Mouse (Mus musculus) neural tube, embryonic 13.5 days (tissue): ENCODE results near the gene Gstm4. TPM values are rescaled to one million over a fixed set of nuclear protein-coding genes. Genes with fewer than 3 reads are reported as not detected.

Experiments used
- ATAC-seq: fragments of 200-750 bp; cut with Nextera tagmentation; 2 replicates; pipeline ENCODE4 v1.8.0; 2017; ENCODE audit warnings: low read depth, mild to moderate bottlenecking, moderate TSS enrichment, moderate library complexity
- H3K27ac ChIP-seq: fragments of 300-500 bp; sonication (generic); replicated peaks from 2 replicates; pipeline ENCODE4 v1.5.1; 2015; ENCODE audit warnings: moderate library complexity, mild to moderate bottlenecking, inconsistent platforms
- H3K27me3 ChIP-seq: fragments of 300-500 bp; sonication (generic); 2 replicates; pipeline ENCODE4 v1.6.1; 2015; ENCODE audit warnings: mild to moderate bottlenecking, inconsistent platforms
- H3K36me3 ChIP-seq: fragments of 300-500 bp; sonication (generic); 2 replicates; pipeline ENCODE4 v1.6.1; 2015; ENCODE audit warnings: mild to moderate bottlenecking, inconsistent platforms
- H3K4me1 ChIP-seq: fragments of 300-500 bp; sonication (generic); replicated peaks from 2 replicates; pipeline ENCODE4 v1.6.1; 2015; ENCODE audit warnings: inconsistent platforms
- H3K4me2 ChIP-seq: fragments of 300-500 bp; sonication (generic); 2 replicates; pipeline ENCODE4 v1.6.1; 2015; ENCODE audit warnings: inconsistent platforms, mild to moderate bottlenecking, moderate library complexity
- H3K4me3 ChIP-seq: fragments of 300-500 bp; sonication (generic); 2 replicates; pipeline ENCODE4 v1.5.1; 2015; ENCODE audit warnings: mild to moderate bottlenecking, inconsistent platforms
- H3K9ac ChIP-seq: fragments of 300-500 bp; sonication (generic); 2 replicates; pipeline ENCODE4 v1.6.1; 2015; ENCODE audit warnings: moderate library complexity, mild to moderate bottlenecking, inconsistent platforms
- H3K9me3 ChIP-seq: fragments of 300-500 bp; sonication (generic); 2 replicates; pipeline ENCODE4 v1.6.1; 2016; ENCODE audit warnings: inconsistent platforms
- WGBS: fragments of 180-500 bp; shearing (Covaris S2); methylation state at CpG from one replicate; pipeline ENCODE4 v1.1.7; 2015; 5-methylcytosine and 5-hydroxymethylcytosine counted together
- polyA plus RNA-seq: library from polyadenylated mRNA; unstranded; fragments of >200 nt; fragmentation: Nextera tagmentation; extraction: Ambion mirVana; gene quantifications from 2 replicates; pipeline ENCODE4 v1.2.1, GENCODE M21; 2015

The Gstm4 gene
- polyA plus RNA-seq, result 13.9 and 15.5 TPM in 2 replicates

- peak; percentile 89 for ATAC-seq
- Histone ChIP-seq H3K9me3 (no peaks in the 10 kb centered on the region), H3K4me1 (peaks cover 12% of the 10 kb centered on the region), H3K27me3 (0 out of 2 replicates have a peak, but pooled peaks cover 4% of the 10 kb centered on the region), H3K27ac (peak within 1 kb of the TSS; percentile 23; the same call in 1 of the 2 replicates), H3K4me2 (peak within 1 kb of the TSS; percentile 88), H3K36me3 (no peaks in the 10 kb centered on the region), H3K9ac (peak within 1 kb of the TSS; percentile 73), H3K4me3 (peak within 1 kb of the TSS; percentile 56)
- 9% methylated on average over 29 of the region's 29 CpGs for WGBS
These were observed at the start of gene Gstm4 for GRCm38 (mm10) chr3:108044394-108045140. Gene Gstm4 (minus strand): TSS chr3:108044894.

- H3K9ac ChIP-seq, result no peak overlapping the region
- ATAC-seq, result no peak
- H3K4me1 ChIP-seq, result peaks cover 3% of the 10 kb centered on the region; the same call in 1 of the 2 replicates
- H3K27ac ChIP-seq, result no peak overlapping the region
- no peak overlapping the region for H3K4me3 ChIP-seq
- H3K9me3 ChIP-seq, result no peaks in the 10 kb centered on the region
- no peaks in the 10 kb centered on the region for H3K27me3 ChIP-seq
- no peaks in the 10 kb centered on the region for H3K36me3 ChIP-seq
- WGBS, result 90% methylated on average over 1 of the region's 1 CpGs
- no peak overlapping the region for H3K4me2 ChIP-seq
These were observed 49.5 kb upstream of the Gstm4 start for GRCm38 (mm10) chr3:108094146-108094545.

GRCm38 (mm10) chr3:108093306-108093705, 48.6 kb upstream of the Gstm4 start:
- no peaks in the 10 kb centered on the region for H3K9me3 ChIP-seq

GRCm38 (mm10) chr3:108092536-108093115, 47.9 kb upstream of the Gstm4 start, which contains the start of gene Gnat2:
Gene Gnat2 (plus strand): TSS chr3:108092789.
- Histone ChIP-seq H3K27ac (no peak within 1 kb of the TSS), H3K9ac (no peak within 1 kb of the TSS), H3K36me3 (no peaks in the 10 kb centered on the region), H3K4me1 (peaks cover 10% of the 10 kb centered on the region; the same call in 1 of the 2 replicates), H3K4me3 (no peak within 1 kb of the TSS), H3K4me2 (no peak within 1 kb of the TSS), H3K9me3 (no peaks in the 10 kb centered on the region), H3K27me3 (no peaks in the 10 kb centered on the region)
- 84% methylated on average over 15 of the region's 15 CpGs for WGBS
- no peak for ATAC-seq

More at GRCm38 (mm10) chr3:108093306-108093705, 48.6 kb upstream of the Gstm4 start:
- Histone ChIP-seq H3K27me3 (no peaks in the 10 kb centered on the region), H3K4me3 (no peak overlapping the region), H3K27ac (no peak overlapping the region), H3K36me3 (no peaks in the 10 kb centered on the region), H3K9ac (no peak overlapping the region), H3K4me2 (no peak overlapping the region), H3K4me1 (peaks cover 10% of the 10 kb centered on the region; the same call in 1 of the 2 replicates)
- no peak for ATAC-seq
- WGBS, result 75% methylated on average over 6 of the region's 6 CpGs

GRCm38 (mm10) chr3:108092030-108092429, 47.3 kb upstream of the Gstm4 start:
- Histone ChIP-seq H3K9ac (no peak overlapping the region), H3K4me1 (peaks cover 10% of the 10 kb centered on the region; the same call in 1 of the 2 replicates), H3K27ac (no peak overlapping the region), H3K9me3 (no peaks in the 10 kb centered on the region), H3K27me3 (no peaks in the 10 kb centered on the region), H3K4me2 (no peak overlapping the region), H3K36me3 (no peaks in the 10 kb centered on the region), H3K4me3 (no peak overlapping the region)
- no peak for ATAC-seq
- whole genome bisulfite sequencing, result 84% methylated on average over 6 of the region's 6 CpGs

GRCm38 (mm10) chr3:108090561-108090960, 45.9 kb upstream of the Gstm4 start:
- no peak for ATAC-seq
- Histone ChIP-seq H3K27me3 (no peaks in the 10 kb centered on the region), H3K4me3 (no peak overlapping the region), H3K36me3 (no peaks in the 10 kb centered on the region), H3K27ac (no peak overlapping the region), H3K9me3 (no peaks in the 10 kb centered on the region), H3K4me2 (no peak overlapping the region), H3K9ac (no peak overlapping the region), H3K4me1 (peaks cover 24% of the 10 kb centered on the region)
- 85% methylated on average over 2 of the region's 2 CpGs for WGBS

GRCm38 (mm10) chr3:108089916-108090315, 45.2 kb upstream of the Gstm4 start:
- Histone ChIP-seq H3K9me3 (no peaks in the 10 kb centered on the region), H3K27me3 (no peaks in the 10 kb centered on the region), H3K9ac (no peak overlapping the region), H3K36me3 (no peaks in the 10 kb centered on the region), H3K27ac (no peak overlapping the region), H3K4me3 (no peak overlapping the region), H3K4me2 (no peak overlapping the region), H3K4me1 (peaks cover 30% of the 10 kb centered on the region)
- WGBS, result 28% methylated on average over 2 of the region's 2 CpGs
- no peak for ATAC-seq

GRCm38 (mm10) chr3:108088842-108089380, 44.2 kb upstream of the Gstm4 start:
- Histone ChIP-seq H3K9ac (no peak overlapping the region), H3K4me3 (no peak overlapping the region), H3K27ac (no peak overlapping the region), H3K36me3 (no peaks in the 10 kb centered on the region), H3K4me2 (no peak overlapping the region), H3K4me1 (peaks cover 40% of the 10 kb centered on the region), H3K27me3 (no peaks in the 10 kb centered on the region), H3K9me3 (no peaks in the 10 kb centered on the region)
- 45% methylated on average over 5 of the region's 5 CpGs for WGBS
- no peak for ATAC-seq

GRCm38 (mm10) chr3:108087329-108087728, 42.6 kb upstream of the Gstm4 start:
- H3K9me3 ChIP-seq, result no peaks in the 10 kb centered on the region
- 84% methylated on average over 3 of the region's 3 CpGs for WGBS
- H3K9ac ChIP-seq, result no peak overlapping the region
- no peak overlapping the region for H3K4me3 ChIP-seq
- no peak overlapping the region for H3K27ac ChIP-seq
- no peak for ATAC-seq
- H3K36me3 ChIP-seq, result no peaks in the 10 kb centered on the region
- H3K4me2 ChIP-seq, result 0 out of 2 replicates have a peak overlapping the region, but pooled peaks have one; percentile 99
- no peaks in the 10 kb centered on the region for H3K27me3 ChIP-seq
- H3K4me1 ChIP-seq, result peaks cover 56% of the 10 kb centered on the region

- H3K27me3 ChIP-seq, result no peaks in the 10 kb centered on the region
These were observed 41.8 kb upstream of the Gstm4 start, which contains the start of gene Ampd2 for GRCm38 (mm10) chr3:108086470-108086979. Gene Ampd2 (minus strand): TSS chr3:108086651.

GRCm38 (mm10) chr3:108085721-108086469, 41.2 kb upstream of the Gstm4 start:
- peaks cover 67% of the 10 kb centered on the region for H3K4me1 ChIP-seq
- peak overlapping the region; percentile 99 for H3K4me2 ChIP-seq
- no peaks in the 10 kb centered on the region for H3K27me3 ChIP-seq
- no peaks in the 10 kb centered on the region for H3K9me3 ChIP-seq
- H3K36me3 ChIP-seq, result no peaks in the 10 kb centered on the region
- peak overlapping the region; percentile 87 for H3K27ac ChIP-seq
- under 1% methylated on average over 31 of the region's 31 CpGs for WGBS
- H3K4me3 ChIP-seq, result peak overlapping the region; percentile 51
- peak overlapping the region; percentile 84 for H3K9ac ChIP-seq
- peak; percentile 60 for ATAC-seq

More at GRCm38 (mm10) chr3:108086470-108086979, 41.8 kb upstream of the Gstm4 start, which contains the start of gene Ampd2:
- peak within 1 kb of the TSS; percentile 51 for H3K4me3 ChIP-seq
- H3K9ac ChIP-seq, result peak within 1 kb of the TSS; percentile 84
- peak within 1 kb of the TSS; percentile 87 for H3K27ac ChIP-seq
- WGBS, result under 1% methylated on average over 29 of the region's 29 CpGs
- no peaks in the 10 kb centered on the region for H3K9me3 ChIP-seq
- H3K4me2 ChIP-seq, result peak within 1 kb of the TSS; percentile 99
- 0 out of 2 replicates have a peak, but pooled peaks have one; percentile 21 for ATAC-seq
- peaks cover 64% of the 10 kb centered on the region for H3K4me1 ChIP-seq
- no peaks in the 10 kb centered on the region for H3K36me3 ChIP-seq
